Mouse (Mus musculus): Measurements from ENCODE around the gene Acsl6. TPM values are rescaled to one million over a fixed set of nuclear protein-coding genes. Genes with fewer than 3 reads are reported as not detected.

Gene Acsl6
- polyA plus RNA-seq, 1 experiment from 2014 or later: 11.3 TPM

DNA sequence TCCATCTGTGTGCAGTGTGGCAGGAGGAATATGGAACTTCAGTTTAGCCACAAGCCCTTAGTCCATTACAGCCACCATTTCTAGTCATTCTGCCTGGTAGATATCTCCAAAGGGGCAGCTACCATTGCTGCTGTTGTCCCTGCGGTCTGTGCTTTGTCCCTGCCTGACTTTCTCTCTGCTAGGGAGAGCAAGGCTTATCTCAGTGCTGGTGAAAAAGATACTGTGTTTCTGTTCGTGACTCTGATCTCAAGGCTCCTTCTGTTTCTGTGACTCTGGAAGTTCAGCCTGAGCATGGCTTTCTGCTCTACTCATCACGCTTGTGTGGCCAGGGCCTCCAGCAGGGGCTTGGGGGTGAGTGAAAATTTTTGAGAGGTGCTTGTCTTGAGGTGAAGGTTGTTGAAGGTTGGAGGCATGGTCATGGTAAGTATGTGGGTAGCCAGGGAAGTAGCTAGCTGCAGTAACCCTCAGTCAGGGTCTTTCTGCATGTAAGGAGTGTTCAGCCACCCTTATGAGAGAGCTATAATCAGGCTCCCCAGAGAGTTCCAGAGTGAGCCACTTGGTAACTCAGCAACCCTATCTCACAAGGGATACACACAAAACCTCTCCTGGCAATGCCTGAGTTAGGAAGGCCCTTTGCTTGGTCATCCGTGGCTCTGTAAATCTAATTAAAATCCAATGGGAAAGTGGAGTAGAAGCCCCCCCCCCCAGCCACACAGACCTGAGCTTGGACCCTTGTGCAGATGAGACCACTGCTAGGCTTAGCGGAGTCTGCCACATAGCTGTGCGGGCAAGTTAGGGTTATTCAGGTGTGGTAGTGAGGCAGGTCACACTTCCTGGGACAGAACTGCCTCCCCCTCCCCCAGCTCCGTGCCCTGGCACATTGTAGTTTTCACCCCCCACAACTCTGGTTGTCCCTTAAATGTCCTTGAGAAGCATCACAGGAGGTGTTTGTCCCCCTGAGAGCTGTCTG, 10.1 kb downstream of the Acsl6 start:
- no peak overlapping the region for H3K4me3 ChIP-seq
- no peaks in the 10 kb centered on the region for H3K27me3 ChIP-seq (ENCODE audit: poor library complexity, severe bottlenecking)
- WGBS: 76% methylated on average over 7 of the region's 7 CpGs
- no peaks in the 10 kb centered on the region for H3K9me3 ChIP-seq
- H3K36me3 ChIP-seq (replicated peaks): no peaks in the 10 kb centered on the region
- H3K4me1 ChIP-seq: peaks cover 52% of the 10 kb centered on the region
- peak overlapping the region; percentile 85 for H3K27ac ChIP-seq
- no peak for DNase-seq (ENCODE audit: extremely low spot score, low spot score)

GRCm38 (mm10) chr11:54314740-54315139, 11.1 kb downstream of the Acsl6 start:
- WGBS: 19% methylated on average over 3 of the region's 3 CpGs
- H3K36me3 ChIP-seq (replicated peaks): no peaks in the 10 kb centered on the region; the same call in 1 of the 2 replicates
- peak; percentile 29 for DNase-seq (ENCODE audit: extremely low spot score, low spot score)
- peak overlapping the region; percentile 85 for H3K27ac ChIP-seq
- H3K9me3 ChIP-seq: no peaks in the 10 kb centered on the region
- H3K4me3 ChIP-seq: no peak overlapping the region
- H3K27me3 ChIP-seq (ENCODE audit: poor library complexity, severe bottlenecking): no peaks in the 10 kb centered on the region
- peaks cover 52% of the 10 kb centered on the region for H3K4me1 ChIP-seq

GRCm38 (mm10) chr11:54315336-54315735, 11.7 kb downstream of the Acsl6 start:
- H3K36me3 ChIP-seq (replicated peaks): peaks cover 4% of the 10 kb centered on the region; the same call in 1 of the 2 replicates
- no peaks in the 10 kb centered on the region for H3K9me3 ChIP-seq
- no peak for DNase-seq (ENCODE audit: extremely low spot score, low spot score)
- peaks cover 52% of the 10 kb centered on the region for H3K4me1 ChIP-seq
- no peak overlapping the region for H3K4me3 ChIP-seq
- no peaks in the 10 kb centered on the region for H3K27me3 ChIP-seq (ENCODE audit: poor library complexity, severe bottlenecking)
- H3K27ac ChIP-seq: peak overlapping the region; percentile 85
- WGBS: 90% methylated on average over 5 of the region's 5 CpGs

GRCm38 (mm10) chr11:54317361-54317760, 13.8 kb downstream of the Acsl6 start:
- 91% methylated on average over 8 of the region's 8 CpGs for WGBS
- Histone ChIP-seq H3K4me1 (peaks cover 31% of the 10 kb centered on the region), H3K36me3 (replicated peaks) (peaks cover 10% of the 10 kb centered on the region; the same call in 1 of the 2 replicates), H3K9me3 (no peaks in the 10 kb centered on the region), H3K4me3 (no peak overlapping the region), H3K27me3 (ENCODE audit: poor library complexity, severe bottlenecking) (no peaks in the 10 kb centered on the region), H3K27ac (no peak overlapping the region)
- DNase-seq (ENCODE audit: extremely low spot score, low spot score): no peak

DNA sequence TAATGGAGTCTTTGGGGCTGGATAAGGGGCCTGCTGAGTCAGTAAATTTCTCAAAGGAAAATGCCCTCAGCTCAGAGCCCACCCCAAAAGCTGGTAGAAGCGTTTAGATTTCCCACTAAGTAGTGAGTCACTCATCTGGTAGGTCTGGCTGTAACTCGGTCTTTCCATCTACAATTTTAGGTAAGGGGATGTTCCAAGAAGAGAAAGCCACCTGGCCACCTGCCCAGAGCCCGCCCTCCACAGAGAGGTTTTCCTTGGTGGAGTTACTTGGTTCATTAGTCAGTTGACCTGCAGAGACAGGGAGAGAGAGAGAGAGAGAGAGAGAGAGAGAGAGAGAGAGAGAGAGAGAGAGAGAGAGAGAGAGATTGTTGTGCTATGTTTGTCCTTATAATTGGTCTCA, 14.2 kb downstream of the Acsl6 start:
- no peaks in the 10 kb centered on the region for H3K9me3 ChIP-seq
- peaks cover 27% of the 10 kb centered on the region for H3K4me1 ChIP-seq
- WGBS: 77% methylated on average over 3 of the region's 3 CpGs
- no peak overlapping the region for H3K4me3 ChIP-seq
- H3K27ac ChIP-seq: no peak overlapping the region
- H3K27me3 ChIP-seq (ENCODE audit: poor library complexity, severe bottlenecking): no peaks in the 10 kb centered on the region
- no peak for DNase-seq (ENCODE audit: extremely low spot score, low spot score)
- peaks cover 10% of the 10 kb centered on the region; the same call in 1 of the 2 replicates for H3K36me3 ChIP-seq (replicated peaks)

- Histone ChIP-seq H3K4me3 (no peak overlapping the region), H3K36me3 (replicated peaks) (peaks cover 40% of the 10 kb centered on the region)
These were observed 18.4 kb downstream of the Acsl6 start for GRCm38 (mm10) chr11:54321802-54322532.

GRCm38 (mm10) chr11:54331463-54332183, 28.0 kb downstream of the Acsl6 start:
- no peaks in the 10 kb centered on the region for H3K9me3 ChIP-seq
- H3K4me3 ChIP-seq: no peak overlapping the region
- no peak overlapping the region for H3K27ac ChIP-seq
- no peaks in the 10 kb centered on the region for H3K27me3 ChIP-seq (ENCODE audit: poor library complexity, severe bottlenecking)
- no peaks in the 10 kb centered on the region for H3K4me1 ChIP-seq
- DNase-seq (ENCODE audit: extremely low spot score, low spot score): no peak
- 90% methylated on average over 10 of the region's 10 CpGs for WGBS
- peaks cover 66% of the 10 kb centered on the region for H3K36me3 ChIP-seq (replicated peaks)

More at GRCm38 (mm10) chr11:54321802-54322532, 18.4 kb downstream of the Acsl6 start:
- H3K9me3 ChIP-seq: no peaks in the 10 kb centered on the region
- H3K27me3 ChIP-seq (ENCODE audit: poor library complexity, severe bottlenecking): no peaks in the 10 kb centered on the region
- H3K4me1 ChIP-seq: no peaks in the 10 kb centered on the region
- DNase-seq (ENCODE audit: extremely low spot score, low spot score): no peak
- H3K27ac ChIP-seq: no peak overlapping the region
- WGBS: 86% methylated on average over 5 of the region's 5 CpGs

- no peak overlapping the region for H3K4me3 ChIP-seq
- WGBS: 69% methylated on average over 13 of the region's 13 CpGs
- no peaks in the 10 kb centered on the region for H3K4me1 ChIP-seq
- no peaks in the 10 kb centered on the region for H3K9me3 ChIP-seq
- DNase-seq (ENCODE audit: extremely low spot score, low spot score): no peak
- no peak overlapping the region for H3K27ac ChIP-seq
- H3K36me3 ChIP-seq (replicated peaks): peaks cover 25% of the 10 kb centered on the region
- no peaks in the 10 kb centered on the region for H3K27me3 ChIP-seq (ENCODE audit: poor library complexity, severe bottlenecking)
These were observed 32.6 kb downstream of the Acsl6 start for GRCm38 (mm10) chr11:54336165-54336707.

GRCm38 (mm10) chr11:54343703-54344102, 40.1 kb downstream of the Acsl6 start:
- WGBS: 60% methylated on average over 4 of the region's 4 CpGs
- no peaks in the 10 kb centered on the region for H3K27me3 ChIP-seq (ENCODE audit: poor library complexity, severe bottlenecking)
- no peaks in the 10 kb centered on the region for H3K4me1 ChIP-seq
- H3K4me3 ChIP-seq: no peak overlapping the region
- no peak overlapping the region for H3K27ac ChIP-seq
- no peak for DNase-seq (ENCODE audit: extremely low spot score, low spot score)
- peaks cover 25% of the 10 kb centered on the region for H3K36me3 ChIP-seq (replicated peaks)
- H3K9me3 ChIP-seq: no peaks in the 10 kb centered on the region

GRCm38 (mm10) chr11:54351704-54352103, 48.1 kb downstream of the Acsl6 start:
- no peak for DNase-seq (ENCODE audit: extremely low spot score, low spot score)
- H3K27ac ChIP-seq: no peak overlapping the region
- 70% methylated on average over 5 of the region's 5 CpGs for WGBS

DNA sequence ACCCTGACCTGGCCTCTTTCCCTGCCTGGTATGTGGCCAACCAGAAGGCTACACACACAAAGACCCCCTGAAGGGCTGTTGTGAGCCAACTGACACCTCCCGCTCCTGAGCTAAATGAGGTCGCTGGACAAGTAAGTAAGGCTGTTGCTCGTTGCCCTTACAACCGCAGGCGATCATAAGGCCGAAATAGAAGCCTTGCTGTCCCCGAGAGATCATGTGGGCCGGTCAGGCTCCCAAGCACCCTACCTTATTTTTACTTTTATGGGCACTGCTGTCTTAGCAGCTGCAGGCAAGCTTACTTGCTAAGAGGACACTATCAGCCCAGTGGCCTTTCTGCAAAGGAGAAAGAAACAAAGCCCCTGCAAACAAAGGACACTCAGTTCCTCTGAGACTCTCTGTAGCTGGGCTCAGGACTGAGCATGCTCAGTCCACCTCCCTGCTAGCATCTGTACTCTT, 49.6 kb downstream of the Acsl6 start:
- Histone ChIP-seq H3K9me3 (0 out of 2 replicates have a peak, but pooled peaks cover 4% of the 10 kb centered on the region), H3K27me3 (ENCODE audit: poor library complexity, severe bottlenecking) (peaks cover 18% of the 10 kb centered on the region), H3K27ac (peak overlapping the region; percentile 86), H3K36me3 (replicated peaks) (peaks cover 4% of the 10 kb centered on the region; the same call in 1 of the 2 replicates), H3K4me1 (peaks cover 33% of the 10 kb centered on the region), H3K4me3 (peak overlapping the region; percentile 29; the same call in 1 of the 2 replicates)
- WGBS: 5% methylated on average over 8 of the region's 8 CpGs
- peak; percentile 51 for DNase-seq (ENCODE audit: extremely low spot score, low spot score)

More at GRCm38 (mm10) chr11:54351704-54352103, 48.1 kb downstream of the Acsl6 start:
- H3K27me3 ChIP-seq (ENCODE audit: poor library complexity, severe bottlenecking): peaks cover 18% of the 10 kb centered on the region
- peaks cover 33% of the 10 kb centered on the region for H3K4me1 ChIP-seq
- H3K4me3 ChIP-seq: no peak overlapping the region
- 0 out of 2 replicates have a peak, but pooled peaks cover 2% of the 10 kb centered on the region for H3K36me3 ChIP-seq (replicated peaks)
- no peaks in the 10 kb centered on the region for H3K9me3 ChIP-seq

Measured in forebrain, embryonic 10.5 days (tissue).